Mouse (Mus musculus): ENCODE results near the gene Clic4.

Gene Clic4

GRCm38 (mm10) chr4:135272640-135273306 is at the start of gene Clic4:
Clic4 (minus strand) TSS chr4:135272814.
- peak; percentile 100 for DNase-seq

GRCm38 (mm10) chr4:135317966-135318365 is 45.4 kb upstream of the Clic4 start:
- DNase-seq: peak; percentile 96

DNA sequence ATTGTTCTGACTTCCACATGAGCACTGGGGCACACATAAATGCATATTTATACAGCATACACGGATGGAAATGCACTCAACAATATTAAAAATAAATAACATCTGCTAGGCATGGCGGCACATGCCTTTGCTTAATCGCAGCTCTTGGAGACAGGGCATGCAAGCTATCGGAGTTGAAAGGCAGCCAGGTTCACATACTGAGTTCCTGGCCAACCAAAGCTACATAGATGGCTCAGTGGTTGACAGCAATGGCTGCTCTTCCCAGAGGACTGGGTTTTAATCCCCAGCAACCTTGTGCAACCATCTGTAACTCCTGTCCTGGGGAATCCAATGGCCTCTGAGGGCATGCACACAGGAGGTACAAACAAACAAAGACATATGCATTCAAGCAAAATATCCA is 44.9 kb upstream of the Clic4 start:
- DNase-seq: peak; percentile 92

DNA sequence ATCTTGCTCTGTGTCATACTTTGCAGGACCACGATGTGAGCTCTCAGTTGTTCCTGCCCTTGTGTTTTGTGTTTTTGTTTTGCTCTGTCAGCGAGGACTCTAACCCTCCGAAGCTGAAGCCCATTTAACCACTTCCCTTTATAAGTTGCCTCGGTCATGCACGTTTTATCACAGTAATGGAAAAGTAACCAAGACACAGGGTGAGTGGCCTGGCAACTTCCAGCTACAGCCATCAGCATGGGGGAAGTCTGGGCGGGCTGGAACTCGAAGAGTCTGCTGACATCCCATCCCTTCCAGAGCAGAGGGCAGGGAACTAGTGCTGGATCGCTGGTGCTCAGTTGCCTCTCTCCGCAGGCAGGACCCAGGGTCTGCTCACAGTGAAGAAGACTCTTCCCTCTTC is 42.7 kb upstream of the Clic4 start:
- peak; percentile 92 for DNase-seq

- DNase-seq: peak; percentile 90
These were observed 41.8 kb upstream of the Clic4 start for GRCm38 (mm10) chr4:135314419-135314832.

GRCm38 (mm10) chr4:135313761-135314241 is 41.2 kb upstream of the Clic4 start:
- DNase-seq: peak; percentile 97

GRCm38 (mm10) chr4:135313111-135313691 is 40.6 kb upstream of the Clic4 start:
- peak; percentile 99 for DNase-seq

GRCm38 (mm10) chr4:135312706-135313105 is 40.1 kb upstream of the Clic4 start:
- peak; percentile 99 for DNase-seq

DNA sequence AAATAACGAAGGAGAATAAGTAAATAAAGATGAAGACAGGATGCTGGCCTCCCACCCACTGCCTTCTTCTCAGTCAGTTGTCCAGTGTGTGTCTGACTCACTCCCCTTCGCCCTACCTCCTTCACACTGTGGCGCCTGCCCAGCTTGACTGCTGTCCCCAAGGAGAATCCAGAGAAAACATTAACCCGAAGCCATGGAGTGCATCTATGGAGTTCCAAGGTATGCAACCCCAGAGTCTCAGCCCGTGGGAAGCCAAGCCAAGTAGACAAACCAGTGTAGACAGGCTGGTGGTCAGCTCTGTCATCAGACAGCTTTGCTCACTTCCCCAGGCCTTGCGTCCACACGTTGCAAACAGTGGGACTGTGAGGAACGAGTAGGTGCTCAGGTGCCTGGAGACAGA is 37.8 kb upstream of the Clic4 start:
- no peak for DNase-seq

DNA sequence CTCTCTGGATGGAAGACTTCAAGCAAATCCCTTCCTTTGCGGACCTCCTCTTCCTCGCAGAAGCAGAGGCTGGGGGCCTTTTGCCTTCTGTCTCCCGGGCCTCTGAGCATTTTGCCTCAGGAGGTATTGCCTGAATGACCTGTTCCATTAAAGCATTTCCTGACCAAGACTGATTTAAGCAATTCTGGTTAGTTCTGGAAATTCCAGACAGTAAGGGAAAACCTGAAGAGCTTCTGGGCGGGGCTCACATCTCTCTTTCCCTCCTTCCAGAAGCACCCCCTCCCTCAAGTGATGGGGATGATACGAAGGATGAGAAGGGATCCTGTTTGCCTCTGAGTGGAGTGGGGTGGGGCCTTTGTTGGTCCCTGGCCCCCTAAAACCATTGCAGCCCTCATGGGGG is 37.1 kb upstream of the Clic4 start:
- DNase-seq: no peak

GRCm38 (mm10) chr4:135309112-135309659 is 36.6 kb upstream of the Clic4 start:
- DNase-seq: peak; percentile 95

GRCm38 (mm10) chr4:135306971-135307632 is 34.5 kb upstream of the Clic4 start:
- peak; percentile 96 for DNase-seq

DNA sequence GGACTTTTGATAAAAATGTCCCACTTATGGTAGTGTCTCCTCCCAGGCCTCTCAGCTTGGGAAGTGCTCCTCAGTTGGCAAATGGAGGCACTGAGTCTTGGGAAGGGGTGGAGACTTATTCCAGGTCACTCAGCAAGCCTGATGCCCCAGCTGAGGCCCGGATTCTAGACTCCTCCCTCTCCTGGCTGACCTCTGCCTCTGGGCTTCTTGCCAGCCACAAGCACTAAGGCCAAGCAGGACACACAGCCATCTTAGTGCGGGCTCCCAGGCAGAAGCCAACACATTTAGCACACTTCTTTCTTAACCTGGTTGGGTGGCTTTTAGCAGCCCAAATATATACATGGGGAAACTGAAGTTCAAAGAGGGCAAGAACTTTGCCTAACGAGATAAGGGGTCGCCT is 33.9 kb upstream of the Clic4 start:
- peak; percentile 98 for DNase-seq

GRCm38 (mm10) chr4:135302261-135302660 is 29.6 kb upstream of the Clic4 start:
- no peak for DNase-seq

DNA sequence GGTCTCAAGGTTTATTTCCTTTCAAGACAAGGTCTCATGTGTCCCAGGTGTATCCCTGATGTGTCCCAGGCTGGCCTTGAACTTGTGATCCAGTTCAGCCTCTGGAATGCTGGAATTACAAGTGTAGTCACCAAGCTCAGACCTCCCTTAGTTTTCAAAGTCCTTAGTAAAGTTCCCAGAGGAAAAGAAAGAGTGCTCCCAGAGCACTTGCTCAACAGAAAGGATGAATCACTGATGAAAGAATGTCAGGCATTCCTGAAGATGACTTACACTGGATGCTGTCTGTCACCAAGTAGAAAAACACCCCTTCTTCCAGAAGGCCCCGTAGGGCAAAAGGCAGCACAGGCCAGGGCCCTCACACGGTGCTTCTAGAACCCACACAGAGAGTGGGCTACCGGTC is 28.6 kb upstream of the Clic4 start:
- no peak for DNase-seq

DNA sequence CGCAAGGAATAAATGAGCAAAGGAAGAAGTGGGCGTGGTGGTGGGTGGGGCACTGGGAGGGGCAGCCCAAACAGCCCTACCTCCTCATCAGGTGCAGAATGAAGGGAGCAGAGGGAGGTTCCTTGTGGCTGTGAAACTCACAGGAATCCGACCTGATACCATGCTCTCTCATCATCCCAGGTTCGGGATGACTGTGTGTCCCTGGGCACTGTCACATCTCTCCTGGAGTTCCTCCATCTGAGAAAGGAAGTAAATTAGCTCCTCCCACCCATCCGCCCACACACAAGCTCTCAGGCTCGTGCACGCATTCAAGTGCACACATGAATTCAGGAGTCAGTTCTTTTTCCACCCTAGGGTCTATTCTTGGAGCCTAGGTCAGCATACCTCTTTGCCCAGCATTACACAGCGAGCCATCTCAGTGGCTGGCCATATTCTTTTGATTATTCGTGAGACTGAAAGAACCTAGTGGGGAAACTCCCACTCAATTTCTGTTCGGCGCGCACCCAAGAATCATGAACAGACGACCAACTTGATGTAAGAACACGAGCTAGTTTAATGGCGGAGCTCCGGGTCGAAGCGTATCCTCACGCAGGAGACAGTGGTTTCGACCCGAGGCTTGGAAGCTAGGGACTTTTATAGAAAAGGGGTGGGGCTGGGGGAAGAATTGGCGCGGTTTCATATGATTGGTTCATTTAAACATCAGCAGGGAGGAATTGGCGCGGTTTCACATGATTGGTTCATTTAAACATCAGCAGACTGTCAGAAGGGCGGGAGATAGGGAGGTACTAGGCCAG is 27.8 kb upstream of the Clic4 start:
- DNase-seq: no peak

GRCm38 (mm10) chr4:135298680-135299079 is 26.1 kb upstream of the Clic4 start:
- DNase-seq: no peak

DNA sequence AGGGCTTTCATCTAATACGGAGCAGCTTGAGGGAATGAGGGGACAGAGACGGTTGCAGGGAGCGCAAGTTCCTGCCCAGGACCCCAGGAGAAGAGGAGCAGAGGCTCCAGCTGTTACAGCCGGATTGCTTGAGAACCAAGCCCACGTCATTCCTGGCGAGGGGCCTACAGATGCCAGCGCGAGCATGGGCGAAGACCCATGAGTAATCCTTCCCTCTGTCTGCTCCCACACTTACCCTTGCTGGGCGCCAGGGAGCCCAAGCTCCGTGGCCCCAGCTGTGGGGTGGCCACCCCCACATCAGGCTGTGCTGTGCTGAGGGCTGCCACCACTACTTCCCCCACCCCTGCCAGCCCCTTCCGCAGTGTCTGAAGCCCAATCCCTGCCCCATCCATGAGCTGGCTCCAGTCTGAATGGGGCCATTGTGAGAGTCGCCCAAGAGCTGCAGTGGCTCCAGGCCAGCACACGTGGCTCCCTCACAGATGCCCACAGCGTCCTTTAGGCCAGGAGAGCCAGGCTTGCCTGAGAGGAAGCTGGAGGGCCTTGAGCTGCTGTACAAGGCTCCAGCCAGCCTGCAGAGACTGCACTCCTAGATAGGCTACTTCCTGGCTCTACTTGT is 25.4 kb upstream of the Clic4 start:
- DNase-seq: peak; percentile 95

- peak; percentile 96 for DNase-seq
These were observed 24.5 kb upstream of the Clic4 start for GRCm38 (mm10) chr4:135297146-135297545.

- DNase-seq: peak; percentile 89
These were observed 24.0 kb upstream of the Clic4 start for GRCm38 (mm10) chr4:135296565-135296964.

DNA sequence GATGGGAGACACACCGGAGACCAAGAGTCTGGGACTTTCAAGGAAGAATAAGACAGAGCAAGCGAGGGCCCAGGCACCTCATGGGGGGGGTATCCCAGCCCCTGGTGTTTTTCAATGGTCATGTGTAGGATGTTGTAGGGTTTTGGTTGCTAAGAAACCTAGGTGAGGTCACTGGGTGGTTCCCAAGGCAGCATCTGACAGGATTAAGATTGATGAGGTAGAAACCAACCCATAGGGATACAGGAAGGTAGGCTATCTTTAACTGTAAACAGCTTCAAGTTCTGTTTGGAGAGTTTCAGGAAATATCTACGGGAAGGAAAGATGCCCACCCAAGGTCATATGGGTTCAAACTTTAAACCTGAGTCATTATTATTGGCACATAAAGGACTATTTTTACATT is 21.2 kb upstream of the Clic4 start:
- DNase-seq: peak; percentile 89

- peak; percentile 98 for DNase-seq
These were observed 20.0 kb upstream of the Clic4 start for GRCm38 (mm10) chr4:135292477-135293089.
